Mouse (Mus musculus): Measurements from ENCODE around the gene Zfp963.

Gene Zfp963

GRCm38 (mm10) chr8:69749544-69750454 lies at the start of gene Zfp963:
TSS of gene Zfp963 (minus strand) at chr8:69749970.
- peak; percentile 91 to 95 for DNase-seq (ENCODE audit: low spot score in 2 of 2)

- DNase-seq (ENCODE audit: low spot score in 2 of 2): no peak
Observed at GRCm38 (mm10) chr8:69799261-69799660, 49.5 kb upstream of the Zfp963 start.

- no peak for DNase-seq (ENCODE audit: low spot score in 2 of 2)
Observed at GRCm38 (mm10) chr8:69797661-69798060, 47.9 kb upstream of the Zfp963 start.

GRCm38 (mm10) chr8:69796721-69797345 lies 47.1 kb upstream of the Zfp963 start:
- no peak for DNase-seq (ENCODE audit: low spot score in 2 of 2)

GRCm38 (mm10) chr8:69794901-69795300 lies 45.1 kb upstream of the Zfp963 start:
- DNase-seq (ENCODE audit: low spot score in 2 of 2): no peak

GRCm38 (mm10) chr8:69794096-69794495 lies 44.3 kb upstream of the Zfp963 start:
- no peak for DNase-seq (ENCODE audit: low spot score in 2 of 2)

GRCm38 (mm10) chr8:69793666-69794065 lies 43.9 kb upstream of the Zfp963 start:
- DNase-seq (ENCODE audit: low spot score in 2 of 2): no peak

- peak in 1 of 2 experiments; percentile 38 for DNase-seq (ENCODE audit: low spot score in 2 of 2)
Observed at GRCm38 (mm10) chr8:69791415-69792068, 41.8 kb upstream of the Zfp963 start.

- peak; percentile 82 for DNase-seq (ENCODE audit: low spot score in 2 of 2)
Observed at GRCm38 (mm10) chr8:69790773-69791367, 41.1 kb upstream of the Zfp963 start, which contains the start of the genes Atp13a1 and Zfp866. TSS of gene Atp13a1 (plus strand) at chr8:69791163. TSS of gene Zfp866 (minus strand) at chr8:69791178.

GRCm38 (mm10) chr8:69790364-69790763 lies 40.6 kb upstream of the Zfp963 start:
- no peak for DNase-seq (ENCODE audit: low spot score in 2 of 2)

GRCm38 (mm10) chr8:69789731-69790130 lies 40.0 kb upstream of the Zfp963 start:
- no peak for DNase-seq (ENCODE audit: low spot score in 2 of 2)

GRCm38 (mm10) chr8:69789105-69789504 lies 39.3 kb upstream of the Zfp963 start:
- DNase-seq (ENCODE audit: low spot score in 2 of 2): no peak

GRCm38 (mm10) chr8:69777111-69777510 lies 27.3 kb upstream of the Zfp963 start:
- DNase-seq (ENCODE audit: low spot score in 2 of 2): no peak

GRCm38 (mm10) chr8:69775149-69775534 lies 25.4 kb upstream of the Zfp963 start:
- DNase-seq (ENCODE audit: low spot score in 2 of 2): no peak

- DNase-seq (ENCODE audit: low spot score in 2 of 2): peak; percentile 82 to 86
Observed at GRCm38 (mm10) chr8:69774503-69775148, 24.9 kb upstream of the Zfp963 start, which contains the start of gene Gm20422. TSS of gene Gm20422 (minus strand) at chr8:69774886.

- no peak for DNase-seq (ENCODE audit: low spot score in 2 of 2)
Observed at GRCm38 (mm10) chr8:69772106-69772505, 22.3 kb upstream of the Zfp963 start.

- no peak for DNase-seq (ENCODE audit: low spot score in 2 of 2)
Observed at GRCm38 (mm10) chr8:69771221-69771620, 21.5 kb upstream of the Zfp963 start.

GRCm38 (mm10) chr8:69761814-69762445 lies 12.2 kb upstream of the Zfp963 start:
- no peak for DNase-seq (ENCODE audit: low spot score in 2 of 2)

- no peak for DNase-seq (ENCODE audit: low spot score in 2 of 2)
Observed at GRCm38 (mm10) chr8:69758316-69758715, 8.5 kb upstream of the Zfp963 start.

- DNase-seq (ENCODE audit: low spot score in 2 of 2): no peak
Observed at GRCm38 (mm10) chr8:69752437-69752836, 2.7 kb upstream of the Zfp963 start.

GRCm38 (mm10) chr8:69741231-69741630 lies 8.5 kb downstream of the Zfp963 start:
- DNase-seq (ENCODE audit: low spot score in 2 of 2): no peak

Measured in urinary bladder, adult 18-20 months (tissue).